Mouse (Mus musculus) limb, embryonic 13.5 days (tissue): ENCODE data around the gene Fbxw4. TPM values are rescaled to one million over a fixed set of nuclear protein-coding genes. Genes with fewer than 3 reads are reported as not detected.

Experiments used
- polyA plus RNA-seq: library from polyadenylated mRNA; unstranded; fragments of >200 nt; fragmentation: Nextera tagmentation; extraction: Ambion mirVana; gene quantifications from 2 replicates; pipeline ENCODE4 v1.2.1, GENCODE M21; 2015

Fbxw4 gene
- polyA plus RNA-seq, 1 experiment from 2014 or later, result 5.6 TPM

Other genes with a start within 250 kb of the Fbxw4 start
- 14.5 and 16.1 TPM in 2 replicates for gene Poll, start 99.8 kb downstream of the Fbxw4 start, polyA plus RNA-seq
- 45.0 and 47.7 TPM in 2 replicates for gene Gm17018, start 99.7 kb downstream of the Fbxw4 start, polyA plus RNA-seq
- 2.7 and 3.5 TPM in 2 replicates for gene Fgf8, start 82.6 kb upstream of the Fbxw4 start, polyA plus RNA-seq
- 15.4 and 16.8 TPM in 2 replicates for gene Npm3, start 89.3 kb upstream of the Fbxw4 start, polyA plus RNA-seq
- 66.0 and 68.2 TPM in 2 replicates for gene Mgea5, start 123.5 kb upstream of the Fbxw4 start, polyA plus RNA-seq
- gene Kcnip2, start 155.7 kb upstream of the Fbxw4 start, polyA plus RNA-seq, result 0.55 and 0.70 TPM in 2 replicates